Mouse (Mus musculus): Measurements from ENCODE around the gene 1700001C19Rik.
A peak's percentile ranks its signal among the peaks of the same experiment; 100 is the strongest.

DNA sequence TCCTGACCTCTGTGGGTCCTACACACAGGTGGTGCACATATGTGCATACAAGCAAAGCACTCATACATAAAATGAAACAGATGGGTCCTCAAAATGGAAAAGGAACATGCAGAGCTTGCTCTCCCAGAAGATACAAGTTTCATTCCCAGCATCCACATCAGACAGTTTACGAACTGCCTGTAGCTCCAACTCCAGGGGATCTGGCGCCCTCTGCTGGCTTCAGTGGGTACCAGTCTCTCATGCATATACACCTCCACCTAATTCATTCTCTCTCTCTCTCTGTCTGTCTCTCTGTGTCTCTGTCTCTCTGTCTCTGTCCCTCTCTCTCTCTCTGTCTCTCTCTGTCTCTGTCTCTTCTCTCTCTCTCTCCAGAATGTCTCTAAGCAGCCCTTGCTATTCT, 45.2 kb upstream of the 1700001C19Rik start:
- TF ChIP-seq CTCF (conservative IDR thresholded peaks at IDR 0.05; ENCODE audit: low read length) (peak; percentile 91), NANOG (IDR thresholded peaks at IDR 0.05; ENCODE audit: borderline replicate concordance, low read length) (no peak)

Measured in E14TG2a.4 (cell line).